Mouse (Mus musculus): ENCODE data around the gene Mphosph9. TPM values are rescaled to one million over a fixed set of nuclear protein-coding genes. Genes with fewer than 3 reads are reported as not detected.

Gene Mphosph9
- polyA plus RNA-seq, 1 experiment from 2014 or later = 8.7 TPM

DNA sequence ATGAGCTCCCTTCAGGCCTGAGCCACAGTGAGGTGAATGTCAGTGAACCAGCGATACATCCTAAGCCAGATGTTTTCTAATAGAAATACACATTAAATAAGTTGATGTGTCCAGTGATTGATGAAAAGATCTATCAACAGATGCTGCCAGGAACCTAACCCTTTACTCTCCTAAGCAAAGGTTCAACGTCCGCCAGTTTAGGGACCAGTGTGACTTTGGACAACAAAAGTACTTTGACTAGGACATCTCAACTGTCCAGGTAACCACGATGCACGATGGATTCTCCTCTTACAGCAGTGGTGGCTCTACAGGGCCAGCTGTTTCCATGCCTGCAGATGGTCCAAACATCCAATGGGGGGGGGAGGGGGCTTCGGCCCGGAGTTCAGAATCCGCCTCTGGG, 83.3 kb downstream of the Mphosph9 start:
- Histone ChIP-seq H3K9me3 (replicated peaks) (no peaks in the 10 kb centered on the region), H3K27ac (no peak overlapping the region), H3K27me3 (replicated peaks) (no peaks in the 10 kb centered on the region), H3K9ac (no peak overlapping the region), H3K36me3 (peaks cover 36% of the 10 kb centered on the region), H3K4me2 (no peak overlapping the region), H3K4me1 (peaks cover 57% of the 10 kb centered on the region), H3K4me3 (no peak overlapping the region)
- ATAC-seq = no peak
- 84% methylated on average over 8 of the region's 8 CpGs for WGBS (ENCODE audit: insufficient replicate concordance)

DNA sequence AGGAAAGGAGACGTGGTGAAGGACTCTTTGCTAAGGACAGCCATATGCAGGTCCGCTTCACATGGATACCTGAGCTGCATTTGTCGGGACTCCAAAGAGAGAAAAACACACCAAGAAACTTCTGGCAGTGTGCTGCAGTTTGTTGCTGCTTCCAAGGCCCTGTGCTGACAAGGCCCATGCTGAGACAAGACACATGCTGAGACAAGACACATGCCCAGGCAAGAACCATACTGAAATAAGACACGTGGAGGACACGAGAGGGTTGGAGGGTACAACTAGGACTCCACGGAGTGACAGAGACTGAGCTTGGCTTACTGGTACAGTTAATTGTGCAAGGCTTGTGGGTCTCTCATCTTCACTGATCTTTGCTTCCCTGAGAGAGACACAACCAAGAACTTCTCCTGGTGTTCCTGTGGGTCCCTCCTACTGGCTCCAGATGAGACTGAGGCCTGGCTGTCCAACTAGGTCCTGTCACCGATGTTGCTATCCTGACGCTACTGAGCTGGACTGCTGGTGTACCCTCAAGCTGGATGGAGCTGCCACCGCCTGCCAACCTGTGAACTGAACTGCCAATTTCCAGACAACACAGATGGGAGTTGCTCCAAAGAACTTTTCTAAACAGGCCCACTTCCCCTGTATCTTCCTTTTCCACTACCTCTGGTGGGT, 84.4 kb downstream of the Mphosph9 start:
- ATAC-seq = no peak
- peaks cover 40% of the 10 kb centered on the region for H3K36me3 ChIP-seq
- H3K9ac ChIP-seq = no peak overlapping the region
- H3K9me3 ChIP-seq (replicated peaks) = no peaks in the 10 kb centered on the region
- H3K4me2 ChIP-seq = no peak overlapping the region
- no peaks in the 10 kb centered on the region for H3K27me3 ChIP-seq (replicated peaks)
- no peak overlapping the region for H3K4me3 ChIP-seq
- peaks cover 55% of the 10 kb centered on the region for H3K4me1 ChIP-seq
- WGBS (ENCODE audit: insufficient replicate concordance) = 80% methylated on average over 9 of the region's 9 CpGs
- no peak overlapping the region for H3K27ac ChIP-seq

DNA sequence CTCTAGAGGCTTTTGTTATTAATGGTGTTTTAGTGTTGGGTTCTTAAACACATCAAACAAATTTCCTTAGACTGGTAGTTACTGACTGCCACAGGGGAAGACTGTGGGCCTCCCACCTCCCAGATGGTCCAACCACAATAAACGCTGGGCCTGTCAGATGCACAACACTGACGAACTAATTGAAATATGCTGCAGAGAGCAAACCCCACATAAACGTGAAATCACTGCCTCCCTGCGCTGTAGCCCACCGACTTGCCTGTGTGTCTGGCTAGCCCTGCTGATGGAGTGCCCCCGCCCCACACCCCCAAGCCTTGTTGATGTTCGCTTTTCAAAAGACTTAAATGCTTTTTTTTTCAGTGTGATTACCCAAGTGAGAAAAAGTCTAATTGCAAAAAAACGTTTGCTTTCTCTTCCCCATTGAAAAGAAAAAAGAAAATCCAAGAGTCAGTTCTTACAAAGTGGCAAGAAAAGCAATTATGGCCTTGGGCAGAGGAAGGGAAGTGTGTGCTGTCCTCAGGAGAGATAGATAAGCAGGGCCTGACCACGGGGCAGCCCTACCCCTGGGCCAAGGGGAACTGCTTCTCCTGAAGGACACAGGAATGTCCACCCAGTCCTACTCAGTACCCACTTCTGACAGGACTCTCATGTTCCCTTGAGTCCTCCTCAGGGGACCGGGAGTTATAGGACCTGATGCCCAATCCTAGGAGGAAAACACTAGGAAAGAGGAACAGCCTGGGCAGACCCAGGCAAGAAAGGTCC, 85.9 kb downstream of the Mphosph9 start:
- H3K27ac ChIP-seq = no peak overlapping the region
- H3K36me3 ChIP-seq = peaks cover 44% of the 10 kb centered on the region
- peaks cover 50% of the 10 kb centered on the region for H3K4me1 ChIP-seq
- H3K4me2 ChIP-seq = no peak overlapping the region
- no peak overlapping the region for H3K9ac ChIP-seq
- H3K4me3 ChIP-seq = no peak overlapping the region
- no peaks in the 10 kb centered on the region for H3K9me3 ChIP-seq (replicated peaks)
- no peak for ATAC-seq
- H3K27me3 ChIP-seq (replicated peaks) = no peaks in the 10 kb centered on the region
- 41% methylated on average over 10 of the region's 10 CpGs for WGBS (ENCODE audit: insufficient replicate concordance)

DNA sequence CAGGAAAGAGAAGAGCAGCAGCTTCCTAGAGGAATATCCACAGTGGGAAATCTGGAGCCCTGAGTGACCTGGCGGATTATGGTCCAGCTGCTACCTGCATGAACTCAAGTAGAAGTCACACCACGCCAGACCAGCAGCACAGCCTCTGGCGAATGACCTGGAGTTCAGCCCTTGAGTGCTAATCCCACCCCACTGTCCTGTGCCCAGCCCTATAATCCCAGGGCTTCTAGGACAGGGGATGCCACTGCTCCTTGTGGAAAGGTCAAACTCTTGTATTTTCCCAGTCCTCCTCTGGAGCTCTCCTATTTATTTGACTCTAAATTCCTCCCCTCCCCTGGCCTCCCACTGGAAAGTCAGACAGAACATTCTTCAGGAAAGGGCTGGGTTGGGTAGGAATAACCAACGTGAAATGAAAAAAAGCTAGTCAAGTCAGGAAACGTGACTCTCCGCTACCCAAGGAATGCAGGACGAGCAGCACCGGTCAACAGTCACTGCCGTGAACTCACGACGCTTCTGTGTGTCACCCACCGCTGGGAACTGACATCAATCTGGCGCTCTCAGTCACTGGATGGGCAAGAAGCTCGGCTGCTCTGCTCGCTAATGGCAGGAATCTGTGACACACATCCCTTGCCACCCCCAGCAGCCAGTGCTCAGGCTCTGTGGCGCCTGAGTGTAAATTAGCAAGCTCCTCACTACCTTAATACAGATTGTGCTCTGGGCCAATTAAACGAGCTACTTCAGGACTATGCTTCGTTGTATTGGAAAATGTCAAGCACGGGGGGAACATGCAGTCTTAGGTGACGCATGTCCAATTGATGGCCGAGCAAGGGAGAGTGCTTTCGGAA, 86.7 kb downstream of the Mphosph9 start:
- H3K4me2 ChIP-seq = no peak overlapping the region
- H3K27me3 ChIP-seq (replicated peaks) = no peaks in the 10 kb centered on the region
- ATAC-seq = no peak
- 64% methylated on average over 22 of the region's 22 CpGs for WGBS (ENCODE audit: insufficient replicate concordance)
- H3K9ac ChIP-seq = no peak overlapping the region
- H3K4me1 ChIP-seq = peaks cover 57% of the 10 kb centered on the region
- no peak overlapping the region for H3K27ac ChIP-seq
- H3K9me3 ChIP-seq (replicated peaks) = no peaks in the 10 kb centered on the region
- no peak overlapping the region for H3K4me3 ChIP-seq
- peaks cover 40% of the 10 kb centered on the region for H3K36me3 ChIP-seq

DNA sequence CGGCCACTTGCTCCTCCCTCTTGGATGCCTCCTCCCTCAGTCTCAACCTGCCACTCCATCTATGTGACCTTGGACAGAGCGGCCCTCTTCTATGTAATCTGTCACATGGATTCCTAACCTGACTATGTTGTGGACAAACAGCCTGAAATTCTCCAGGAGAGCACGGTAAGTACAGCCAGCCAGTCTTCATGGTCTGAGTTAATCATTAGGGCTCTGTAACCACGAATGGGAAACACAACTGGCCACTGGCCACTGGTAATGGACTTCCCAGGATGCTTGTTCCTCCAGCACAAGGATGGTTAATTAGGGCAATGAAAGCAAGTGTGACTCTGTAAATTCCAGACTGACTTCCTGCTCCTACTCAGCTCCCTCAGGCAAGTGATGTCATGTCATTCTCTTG, 91.6 kb downstream of the Mphosph9 start:
- WGBS (ENCODE audit: insufficient replicate concordance) = 58% methylated on average over 4 of the region's 4 CpGs
- Histone ChIP-seq H3K36me3 (peaks cover 8% of the 10 kb centered on the region; the same call in 1 of the 2 replicates), H3K27ac (no peak overlapping the region; the same call in 1 of the 2 replicates), H3K4me2 (no peak overlapping the region), H3K9ac (no peak overlapping the region), H3K27me3 (replicated peaks) (no peaks in the 10 kb centered on the region), H3K4me3 (no peak overlapping the region), H3K4me1 (peaks cover 72% of the 10 kb centered on the region), H3K9me3 (replicated peaks) (no peaks in the 10 kb centered on the region)
- peak; percentile 17; the same call in 1 of the 2 replicates for ATAC-seq

DNA sequence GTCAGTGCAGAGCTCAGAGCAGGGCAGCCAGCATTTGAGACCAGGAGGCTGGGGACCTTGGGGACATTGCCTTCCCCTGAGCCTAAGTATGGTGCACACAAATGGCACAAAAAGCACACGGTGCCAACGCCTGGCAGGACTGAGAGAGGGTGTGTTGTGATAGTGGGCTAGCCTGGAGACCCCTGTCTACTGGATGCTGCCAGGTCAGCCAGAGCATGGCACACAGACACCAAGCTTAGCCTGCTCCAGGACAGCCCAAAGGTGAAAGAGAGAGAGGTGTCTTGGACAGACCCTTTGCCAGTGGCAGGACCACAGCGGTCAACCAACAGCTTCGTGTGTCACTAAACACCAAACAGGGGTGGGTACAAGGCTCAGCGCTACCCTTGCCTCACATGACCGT, 93.0 kb downstream of the Mphosph9 start:
- Histone ChIP-seq H3K9me3 (replicated peaks) (no peaks in the 10 kb centered on the region), H3K4me2 (no peak overlapping the region), H3K9ac (no peak overlapping the region), H3K27me3 (replicated peaks) (no peaks in the 10 kb centered on the region), H3K27ac (no peak overlapping the region), H3K36me3 (peaks cover 8% of the 10 kb centered on the region; the same call in 1 of the 2 replicates), H3K4me1 (peaks cover 72% of the 10 kb centered on the region), H3K4me3 (no peak overlapping the region)
- WGBS (ENCODE audit: insufficient replicate concordance) = 86% methylated on average over 6 of the region's 6 CpGs
- ATAC-seq = no peak

DNA sequence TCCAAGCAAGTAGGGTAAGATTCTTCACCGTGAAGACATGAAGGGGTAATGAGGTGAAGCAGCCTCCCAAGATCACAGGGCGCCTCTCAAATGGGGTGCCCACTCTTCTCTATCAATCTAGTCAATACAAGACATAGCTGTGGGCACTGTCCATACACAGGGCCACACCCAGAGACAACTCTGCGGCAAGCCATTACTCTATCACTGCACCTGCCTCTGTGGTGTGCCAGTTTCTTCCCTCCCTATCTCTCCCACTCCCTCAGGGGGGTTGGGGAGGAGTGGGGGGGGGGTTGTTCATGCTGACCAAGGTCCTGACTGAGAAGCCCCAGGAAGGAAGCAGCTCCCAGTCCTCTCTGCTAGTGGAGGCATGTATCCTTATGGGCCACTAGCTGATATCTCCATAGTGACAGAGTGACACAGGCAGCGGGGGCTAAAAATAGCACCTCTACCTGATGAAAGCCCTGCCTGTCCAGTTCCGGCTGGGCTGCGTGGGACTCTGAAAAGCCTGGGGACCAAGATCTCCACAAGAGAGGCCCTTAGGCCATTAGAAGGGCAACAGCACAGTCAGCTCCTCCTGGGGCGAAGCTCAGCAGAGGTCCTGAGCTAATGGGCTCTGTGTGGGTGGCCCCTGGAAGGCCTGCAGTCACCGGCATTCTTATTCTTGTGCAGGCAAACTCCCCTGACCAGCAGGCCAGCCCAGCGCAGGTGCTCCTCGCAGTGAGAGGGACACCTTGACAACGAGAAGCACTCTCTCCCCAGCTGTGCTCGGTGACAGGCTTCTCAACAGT, 93.7 kb downstream of the Mphosph9 start:
- ATAC-seq = no peak
- Histone ChIP-seq H3K4me2 (no peak overlapping the region), H3K36me3 (peaks cover 7% of the 10 kb centered on the region; the same call in 1 of the 2 replicates), H3K4me3 (no peak overlapping the region), H3K9ac (no peak overlapping the region), H3K27me3 (replicated peaks) (no peaks in the 10 kb centered on the region), H3K27ac (0 out of 2 replicates have a peak overlapping the region, but pooled peaks have one; percentile 11), H3K4me1 (peaks cover 71% of the 10 kb centered on the region), H3K9me3 (replicated peaks) (no peaks in the 10 kb centered on the region)
- WGBS (ENCODE audit: insufficient replicate concordance) = 57% methylated on average over 12 of the region's 12 CpGs

DNA sequence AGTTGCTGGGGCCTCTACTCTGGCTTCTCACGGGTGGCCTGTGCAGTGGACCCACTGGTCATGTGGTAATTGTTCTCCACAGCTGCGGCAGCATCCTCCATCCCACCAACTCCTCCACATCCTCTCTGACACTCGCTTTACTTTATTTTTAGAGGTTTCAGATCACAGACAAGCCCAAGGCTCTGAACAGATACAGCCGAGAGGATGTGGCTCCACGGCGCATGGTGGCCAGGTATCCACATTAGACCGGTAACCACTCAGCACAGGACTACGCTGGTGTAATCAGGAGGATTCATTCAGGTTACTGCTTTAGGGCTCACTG, 94.7 kb downstream of the Mphosph9 start:
- 83% methylated on average over 8 of the region's 8 CpGs for WGBS (ENCODE audit: insufficient replicate concordance)
- Histone ChIP-seq H3K27ac (peak overlapping the region; percentile 48; the same call in 1 of the 2 replicates), H3K27me3 (replicated peaks) (no peaks in the 10 kb centered on the region), H3K9ac (no peak overlapping the region), H3K4me2 (no peak overlapping the region), H3K36me3 (peaks cover 4% of the 10 kb centered on the region; the same call in 1 of the 2 replicates), H3K9me3 (replicated peaks) (no peaks in the 10 kb centered on the region), H3K4me1 (peaks cover 62% of the 10 kb centered on the region), H3K4me3 (no peak overlapping the region)
- ATAC-seq = no peak

DNA sequence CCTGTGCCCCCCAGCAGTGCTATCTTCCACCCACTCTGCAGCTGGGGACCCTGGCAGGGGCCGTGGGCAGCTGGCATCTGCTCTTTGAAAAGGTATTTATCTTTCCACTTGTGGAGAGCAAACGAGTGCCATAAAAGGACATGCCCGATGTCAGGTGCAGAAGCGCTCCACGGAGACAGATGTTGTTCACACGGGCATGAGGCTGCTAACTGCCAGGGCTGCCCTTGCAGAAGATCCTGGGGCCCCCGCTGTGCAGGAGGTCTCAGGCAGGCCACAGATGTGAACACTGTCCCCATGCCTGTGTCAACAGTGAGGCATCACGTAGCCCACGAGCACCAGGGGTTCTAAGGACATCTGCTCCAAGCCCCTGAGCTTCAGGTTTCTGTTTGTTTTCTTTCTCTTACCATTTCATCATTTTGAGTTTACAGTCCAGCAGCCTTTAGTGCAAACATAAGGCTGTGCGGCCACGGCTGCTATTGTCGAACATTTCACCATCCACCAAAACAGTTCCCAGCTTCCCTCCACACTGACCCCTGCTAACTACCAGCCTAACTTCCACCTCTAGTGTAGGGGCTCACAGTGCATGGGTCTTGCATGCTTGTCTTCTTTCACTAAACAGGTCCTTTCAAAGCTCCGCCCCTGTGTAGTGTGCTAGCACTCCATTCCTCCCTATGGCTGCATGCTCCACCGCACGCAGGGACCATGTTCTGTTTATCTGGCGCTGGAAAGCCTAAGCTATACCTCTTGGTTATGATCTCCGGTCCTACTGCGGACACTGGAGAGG, 95.2 kb downstream of the Mphosph9 start:
- Histone ChIP-seq H3K27me3 (replicated peaks) (no peaks in the 10 kb centered on the region), H3K4me3 (no peak overlapping the region), H3K4me2 (peak overlapping the region; percentile 16; the same call in 1 of the 2 replicates), H3K27ac (peak overlapping the region; percentile 75), H3K4me1 (peaks cover 62% of the 10 kb centered on the region), H3K36me3 (peaks cover under 1% of the 10 kb centered on the region; the same call in 1 of the 2 replicates), H3K9ac (peak overlapping the region; percentile 2), H3K9me3 (replicated peaks) (no peaks in the 10 kb centered on the region)
- ATAC-seq = peak; percentile 63
- WGBS (ENCODE audit: insufficient replicate concordance) = 76% methylated on average over 18 of the region's 18 CpGs

DNA sequence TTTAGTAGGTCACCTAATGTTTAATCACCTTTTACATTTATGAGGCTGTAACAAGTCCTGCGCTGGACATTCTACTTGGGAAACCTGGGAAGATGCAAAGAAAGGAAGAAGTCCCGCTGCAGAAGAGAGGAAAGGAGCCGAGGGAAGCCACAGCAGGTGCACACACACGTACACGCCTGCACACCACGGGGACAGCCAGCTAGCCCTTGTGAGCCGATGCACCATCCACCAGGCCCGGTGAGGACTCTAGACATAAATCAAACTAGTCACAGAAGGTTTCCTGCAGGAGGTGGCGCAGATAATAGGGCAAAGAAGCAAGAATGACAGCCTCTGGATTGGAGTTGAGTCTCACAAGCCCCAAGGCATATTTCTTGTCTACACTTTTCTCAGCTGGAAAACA, 97.3 kb downstream of the Mphosph9 start:
- Histone ChIP-seq H3K9me3 (replicated peaks) (no peaks in the 10 kb centered on the region), H3K4me1 (peaks cover 66% of the 10 kb centered on the region), H3K4me2 (no peak overlapping the region), H3K9ac (no peak overlapping the region), H3K4me3 (no peak overlapping the region), H3K36me3 (no peaks in the 10 kb centered on the region), H3K27me3 (replicated peaks) (no peaks in the 10 kb centered on the region), H3K27ac (no peak overlapping the region)
- 70% methylated on average over 9 of the region's 9 CpGs for WGBS (ENCODE audit: insufficient replicate concordance)
- no peak for ATAC-seq

DNA sequence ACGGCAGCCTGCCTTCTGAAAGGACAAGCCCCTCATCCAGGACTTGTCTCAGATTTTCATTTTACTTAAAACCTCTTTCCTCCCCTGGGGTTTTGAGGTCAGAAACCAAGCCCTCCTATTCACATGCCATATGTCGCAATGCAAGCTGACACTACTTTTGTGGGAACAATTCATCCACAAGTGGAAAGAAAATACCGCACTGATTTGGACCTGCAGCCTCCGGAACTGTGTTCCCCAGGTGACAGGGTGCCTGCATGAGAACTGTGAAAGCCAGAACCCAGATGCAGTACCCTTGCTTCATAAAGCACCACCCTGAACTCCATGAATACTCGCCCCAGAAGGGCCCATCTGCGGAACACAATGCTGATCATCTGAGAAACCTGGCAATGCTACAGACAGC, 100.6 kb downstream of the Mphosph9 start:
- no peak overlapping the region for H3K9ac ChIP-seq
- no peak overlapping the region for H3K4me3 ChIP-seq
- 65% methylated on average over 6 of the region's 6 CpGs for WGBS (ENCODE audit: insufficient replicate concordance)
- H3K36me3 ChIP-seq = no peaks in the 10 kb centered on the region
- no peaks in the 10 kb centered on the region for H3K27me3 ChIP-seq (replicated peaks)
- ATAC-seq = no peak
- H3K4me2 ChIP-seq = no peak overlapping the region
- H3K27ac ChIP-seq = peak overlapping the region; percentile 49; the same call in 1 of the 2 replicates
- H3K9me3 ChIP-seq (replicated peaks) = no peaks in the 10 kb centered on the region
- peaks cover 50% of the 10 kb centered on the region for H3K4me1 ChIP-seq
